Mouse (Mus musculus) thymus, adult 2 months (tissue): ENCODE measurements around the gene Ireb2.

Source experiments
- CTCF ChIP-seq: fragments of 200-500 bp; IDR thresholded peaks from 2 replicates; pipeline ENCODE4 v1.5.1; 2012; ENCODE audit warnings: mild to moderate bottlenecking, control low read depth, low read length, moderate library complexity, borderline replicate concordance; ENCODE audit not compliant: control insufficient read depth, poor library complexity, insufficient read depth; ENCODE audit errors: extremely low read depth
- POLR2A ChIP-seq: fragments of 200-500 bp; IDR thresholded peaks from 2 replicates; pipeline ENCODE4 v1.6.1; 2012; ENCODE audit warnings: mild to moderate bottlenecking, low read length, control low read depth, moderate library complexity; ENCODE audit not compliant: control insufficient read depth, poor library complexity, insufficient read depth; ENCODE audit errors: extremely low read depth

DNA sequence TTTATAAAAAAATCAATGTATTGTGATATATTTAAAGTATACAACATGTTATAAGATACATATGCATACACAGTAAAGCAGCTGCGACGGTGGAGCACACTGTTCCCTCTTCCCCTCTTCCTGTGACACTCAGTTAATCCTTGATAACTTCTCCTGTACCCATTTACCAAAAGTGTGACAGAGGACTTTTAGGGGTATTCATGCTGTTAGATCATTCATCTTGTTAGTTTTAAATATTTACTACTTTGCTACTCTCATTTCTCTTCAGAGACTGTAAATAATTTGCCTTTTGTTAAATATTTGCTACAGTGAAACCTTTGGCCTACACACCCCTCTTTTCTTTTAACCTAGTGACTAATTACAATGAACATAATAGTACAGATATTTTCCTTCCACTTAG, 68.8 kb downstream of the Ireb2 start:
- TF ChIP-seq POLR2A, result no peak
- TF ChIP-seq CTCF, result no peak
